In genomic region chr5:135957207-135957974, GRCm38 (mm10) we compare ENCODE assay signal across 7 mouse cellular contexts. TPM values are rescaled to one million over a fixed set of nuclear protein-coding genes. Genes with fewer than 3 reads are reported as not detected.
DNase-seq lines count a peak whose midpoint lies in the region; ATAC-seq lines count a peak whose summit lies in the region.

No protein-coding gene starts in this region.

- ATAC-seq in embryonic facial prominence, embryonic 11.5 days (replicated peaks; ENCODE audit: insufficient number of reproducible peaks, low FRiP score, low TSS enrichment, low read depth): peak; percentile 66
- ATAC-seq in granulocyte monocyte progenitor cell, adult 5-6 weeks (replicated peaks; ENCODE audit: poor library complexity, severe bottlenecking): peak; percentile 80
- ATAC-seq in midbrain, embryonic 13.5 days: peak; percentile 77

- peak overlapping the region; percentile 24; the same call in 1 of the 2 replicates for H3K4me3 ChIP-seq in embryonic facial prominence, embryonic 11.5 days (ENCODE audit: low read depth, low read length)
- H3K4me3 ChIP-seq in limb, embryonic 10.5 days: peak overlapping the region; percentile 47
- peak overlapping the region; percentile 35 for H3K4me3 ChIP-seq in midbrain, embryonic 13.5 days (replicated peaks)

- no peaks in the 10 kb centered on the region for H3K4me1 ChIP-seq in embryonic facial prominence, embryonic 11.5 days (ENCODE audit: control insufficient read depth, insufficient read depth, low read length)
- peaks cover 22% of the 10 kb centered on the region for H3K4me1 ChIP-seq in limb, embryonic 10.5 days
- H3K4me1 ChIP-seq in midbrain, embryonic 13.5 days (replicated peaks): peaks cover 16% of the 10 kb centered on the region

- peak overlapping the region; percentile 68 for H3K27ac ChIP-seq in embryonic facial prominence, embryonic 11.5 days (replicated peaks; ENCODE audit: low read depth, low read length)
- peak overlapping the region; percentile 94 for H3K27ac ChIP-seq in limb, embryonic 10.5 days
- H3K27ac ChIP-seq in midbrain, embryonic 13.5 days: peak overlapping the region; percentile 85

- WGBS in embryonic facial prominence, embryonic 11.5 days: 8% methylated on average over 28 of the region's 28 CpGs
- 8% methylated on average over 28 of the region's 28 CpGs for WGBS in limb, embryonic 10.5 days
- WGBS in midbrain, embryonic 13.5 days: 8% methylated on average over 28 of the region's 28 CpGs

- no peaks in the 10 kb centered on the region for H3K27me3 ChIP-seq in embryonic facial prominence, embryonic 11.5 days (ENCODE audit: control insufficient read depth, insufficient read depth, low read length)
- H3K27me3 ChIP-seq in limb, embryonic 10.5 days (ENCODE audit: low read depth, poor library complexity, severe bottlenecking): no peaks in the 10 kb centered on the region
- H3K27me3 ChIP-seq in midbrain, embryonic 13.5 days: no peaks in the 10 kb centered on the region

- no peaks in the 10 kb centered on the region for H3K36me3 ChIP-seq in embryonic facial prominence, embryonic 11.5 days (replicated peaks; ENCODE audit: control insufficient read depth, insufficient read depth, low read depth, low read length)
- no peaks in the 10 kb centered on the region for H3K36me3 ChIP-seq in limb, embryonic 10.5 days
- no peaks in the 10 kb centered on the region for H3K36me3 ChIP-seq in midbrain, embryonic 13.5 days

- H3K4me2 ChIP-seq in embryonic facial prominence, embryonic 11.5 days (ENCODE audit: low read depth, low read length): peak overlapping the region; percentile 34
- H3K4me2 ChIP-seq in midbrain, embryonic 13.5 days (replicated peaks): peak overlapping the region; percentile 51

- no peaks in the 10 kb centered on the region for H3K9me3 ChIP-seq in embryonic facial prominence, embryonic 11.5 days (replicated peaks; ENCODE audit: control insufficient read depth, low read length)
- no peaks in the 10 kb centered on the region for H3K9me3 ChIP-seq in limb, embryonic 10.5 days (replicated peaks)
- no peaks in the 10 kb centered on the region for H3K9me3 ChIP-seq in midbrain, embryonic 13.5 days

- peak; percentile 97 for DNase-seq in adrenal gland, postnatal 14 days
- peak; percentile 98 for DNase-seq in embryonic facial prominence, embryonic 11.5 days (ENCODE audit: low spot score)
- peak; percentile 99 for DNase-seq in kidney, adult 11 months
- peak; percentile 94 for DNase-seq in limb, embryonic 10.5 days (ENCODE audit: low spot score)
- DNase-seq in spleen, adult 12 weeks (ENCODE audit: low spot score): peak; percentile 89

- H3K9ac ChIP-seq in embryonic facial prominence, embryonic 11.5 days (replicated peaks; ENCODE audit: low read length): peak overlapping the region; percentile 46; the same call in 1 of the 2 replicates
- no peak overlapping the region for H3K9ac ChIP-seq in midbrain, embryonic 13.5 days (replicated peaks)

RNA-seq across cellular contexts. Expression of gene Ssc4d, which starts 16.9 kb away (rescaled TPM):
- 2.1 and 3.1 TPM in 2 replicates for total RNA-seq in adrenal gland, postnatal 14 days (2021)
- 3.0 TPM in 2 replicates for polyA plus RNA-seq in embryonic facial prominence, embryonic 11.5 days (2014; fragmentation: Nextera tagmentation; extraction: Ambion mirVana)
- 1.8 and 5.0 TPM in 2 replicates for total RNA-seq in granulocyte monocyte progenitor cell, adult 5-6 weeks (2014; fragmentation: Nextera tagmentation)
- 0.90 TPM in 1 of 2 replicates, not detected in the other for total RNA-seq in granulocyte monocyte progenitor cell, adult 5-6 weeks (2017)
- polyA plus RNA-seq in limb, embryonic 10.5 days (2016; fragmentation: Nextera tagmentation; extraction: Ambion mirVana): 3.3 and 4.1 TPM in 2 replicates
- 1.0 and 1.4 TPM in 2 replicates for polyA plus RNA-seq in midbrain, embryonic 13.5 days (2015; fragmentation: Nextera tagmentation; extraction: Ambion mirVana)

RNA-seq across cellular contexts. Expression of gene Zp3, which starts 22.5 kb away (rescaled TPM):
- total RNA-seq in adrenal gland, postnatal 14 days (2021): not detected in 2 replicates
- 0.21 TPM in 1 of 2 replicates, not detected in the other for polyA plus RNA-seq in embryonic facial prominence, embryonic 11.5 days (2014; fragmentation: Nextera tagmentation; extraction: Ambion mirVana)
- not detected in 2 replicates for total RNA-seq in granulocyte monocyte progenitor cell, adult 5-6 weeks (2014; fragmentation: Nextera tagmentation)
- not detected in 2 replicates for total RNA-seq in granulocyte monocyte progenitor cell, adult 5-6 weeks (2017)
- polyA plus RNA-seq in limb, embryonic 10.5 days (2016; fragmentation: Nextera tagmentation; extraction: Ambion mirVana): not detected in 2 replicates
- polyA plus RNA-seq in midbrain, embryonic 13.5 days (2015; fragmentation: Nextera tagmentation; extraction: Ambion mirVana): 0.24 TPM in 1 of 2 replicates, not detected in the other

RNA-seq across cellular contexts. Expression of gene Ywhag, which starts 23.0 kb away (rescaled TPM):
- 462 and 482 TPM in 2 replicates for total RNA-seq in adrenal gland, postnatal 14 days (2021)
- polyA plus RNA-seq in embryonic facial prominence, embryonic 11.5 days (2014; fragmentation: Nextera tagmentation; extraction: Ambion mirVana): 132 and 133 TPM in 2 replicates
- total RNA-seq in granulocyte monocyte progenitor cell, adult 5-6 weeks (2014; fragmentation: Nextera tagmentation): 97.2 and 120 TPM in 2 replicates
- 92.2 and 107 TPM in 2 replicates for total RNA-seq in granulocyte monocyte progenitor cell, adult 5-6 weeks (2017)
- 197 and 203 TPM in 2 replicates for polyA plus RNA-seq in limb, embryonic 10.5 days (2016; fragmentation: Nextera tagmentation; extraction: Ambion mirVana)
- 627 and 632 TPM in 2 replicates for polyA plus RNA-seq in midbrain, embryonic 13.5 days (2015; fragmentation: Nextera tagmentation; extraction: Ambion mirVana)

RNA-seq across cellular contexts. Expression of gene Dtx2, which starts 37.2 kb away (rescaled TPM):
- 15.4 and 15.5 TPM in 2 replicates for total RNA-seq in adrenal gland, postnatal 14 days (2021)
- 22.6 and 29.2 TPM in 2 replicates for polyA plus RNA-seq in embryonic facial prominence, embryonic 11.5 days (2014; fragmentation: Nextera tagmentation; extraction: Ambion mirVana)
- 17.1 and 20.2 TPM in 2 replicates for total RNA-seq in granulocyte monocyte progenitor cell, adult 5-6 weeks (2014; fragmentation: Nextera tagmentation)
- 6.4 and 8.1 TPM in 2 replicates for total RNA-seq in granulocyte monocyte progenitor cell, adult 5-6 weeks (2017)
- polyA plus RNA-seq in limb, embryonic 10.5 days (2016; fragmentation: Nextera tagmentation; extraction: Ambion mirVana): 41.5 and 42.3 TPM in 2 replicates
- polyA plus RNA-seq in midbrain, embryonic 13.5 days (2015; fragmentation: Nextera tagmentation; extraction: Ambion mirVana): 28.5 and 28.8 TPM in 2 replicates

Comparison
In these comparisons a context has a peak if more than half of its experiments do, and no peak if none do; other contexts are left out.
1. Peak in every context shown above with its lines: DNase-seq, ATAC-seq, H3K4me3 ChIP-seq and H3K27ac ChIP-seq.